Mouse (Mus musculus) ES-Bruce4 (cell line): ENCODE data around the gene Sec61a1.

ENCODE experiments used
- CTCF ChIP-seq: IDR thresholded peaks from one replicate; pipeline ENCODE4 v1.8.1; 2011; ENCODE audit warnings: low read depth, low read length
- POLR2A ChIP-seq: IDR thresholded peaks from one replicate; pipeline ENCODE4 v1.8.1; 2011; ENCODE audit warnings: low read length; ENCODE audit not compliant: insufficient read depth

- TF ChIP-seq POLR2A (no peak), CTCF (no peak)
Measured at GRCm38 (mm10) chr6:88549916-88550315, 31.2 kb upstream of the Sec61a1 start.
